Mouse (Mus musculus) adrenal gland, postnatal 25 days (tissue): Measurements from ENCODE around the gene Tctex1d1. TPM values are rescaled to one million over a fixed set of nuclear protein-coding genes. Genes with fewer than 3 reads are reported as not detected.

Source experiments
- DNase-seq: peaks from one replicate; pipeline ENCODE4 v3.0.0; 2021; ENCODE audit warnings: mixed read lengths
- long read RNA-seq: library from polyadenylated mRNA; stranded (forward); transcript quantifications from one replicate; pipeline ENCODE4 v2.0.0, GENCODE M21; 2021
- total RNA-seq: library from RNA; stranded (reverse); gene quantifications from 2 replicates; pipeline ENCODE4 v1.2.3, GENCODE M21; 2021

Gene Tctex1d1
- not detected in 2 replicates for total RNA-seq
- long read RNA-seq, result 0 reads

DNA sequence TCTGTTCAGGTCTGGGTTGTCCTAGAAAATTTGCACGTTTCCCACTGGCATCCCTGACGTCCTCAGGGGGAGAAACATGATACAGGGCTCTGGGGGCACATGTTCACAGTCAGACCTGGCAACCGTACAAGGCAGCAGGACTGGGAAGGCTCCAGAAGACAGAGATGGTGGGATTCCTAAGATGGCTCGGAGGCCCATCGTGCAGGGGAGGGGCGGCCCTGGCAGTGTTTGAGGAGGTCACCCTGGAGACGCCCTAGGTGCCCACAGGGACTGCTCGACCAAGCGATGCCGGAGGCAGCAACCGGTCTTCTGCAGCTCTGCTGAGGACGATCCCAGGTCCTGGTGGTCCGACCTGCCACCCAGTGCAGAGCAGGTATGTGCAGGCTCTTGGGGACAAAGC is at the start of gene Tctex1d1:
Gene Tctex1d1, plus strand, starts transcription at position 167 of the 400 bp plus-strand sequence.
- DNase-seq, result no peak

GRCm38 (mm10) chr4:102929491-102929890 is 48.9 kb upstream of the Tctex1d1 start:
- no peak for DNase-seq

DNA sequence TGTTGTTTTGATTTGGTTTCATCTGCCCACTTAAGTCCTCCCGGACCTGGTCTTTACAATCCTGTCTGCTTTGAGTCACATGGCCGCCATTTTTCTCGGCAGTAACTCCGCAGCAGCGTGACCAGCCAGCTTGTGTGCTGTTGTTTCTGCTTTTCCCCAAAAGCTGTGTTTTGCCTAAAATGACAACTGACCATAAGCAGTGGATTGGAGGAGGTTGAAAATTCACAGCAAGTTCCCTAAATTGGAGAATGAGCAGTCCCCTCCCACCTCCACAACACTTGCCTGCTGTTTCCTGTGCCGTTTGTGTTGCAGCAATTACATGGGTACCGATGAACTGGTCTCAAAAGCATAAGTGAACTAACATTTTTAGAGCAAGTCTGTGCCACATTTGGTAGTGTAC is 47.7 kb upstream of the Tctex1d1 start:
- no peak for DNase-seq

DNA sequence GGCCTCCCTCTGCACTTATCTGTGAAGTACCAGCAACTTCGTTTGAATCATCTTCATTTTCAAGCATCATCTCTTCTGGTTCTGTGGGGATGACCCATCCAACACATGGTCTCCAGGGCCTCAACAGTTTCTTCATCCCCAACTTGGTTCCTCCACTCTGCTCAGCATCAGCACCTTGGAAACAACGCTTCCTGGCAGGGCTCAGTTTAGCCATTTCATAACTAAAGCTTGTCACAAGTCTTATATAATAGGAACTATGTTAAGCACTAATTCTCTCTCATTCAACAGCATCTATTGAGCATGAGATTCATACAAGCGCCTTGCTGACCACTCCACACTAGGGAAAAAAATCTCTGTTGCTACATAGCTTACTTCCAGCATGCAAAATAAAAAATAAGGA is 38.1 kb upstream of the Tctex1d1 start:
- no peak for DNase-seq

DNA sequence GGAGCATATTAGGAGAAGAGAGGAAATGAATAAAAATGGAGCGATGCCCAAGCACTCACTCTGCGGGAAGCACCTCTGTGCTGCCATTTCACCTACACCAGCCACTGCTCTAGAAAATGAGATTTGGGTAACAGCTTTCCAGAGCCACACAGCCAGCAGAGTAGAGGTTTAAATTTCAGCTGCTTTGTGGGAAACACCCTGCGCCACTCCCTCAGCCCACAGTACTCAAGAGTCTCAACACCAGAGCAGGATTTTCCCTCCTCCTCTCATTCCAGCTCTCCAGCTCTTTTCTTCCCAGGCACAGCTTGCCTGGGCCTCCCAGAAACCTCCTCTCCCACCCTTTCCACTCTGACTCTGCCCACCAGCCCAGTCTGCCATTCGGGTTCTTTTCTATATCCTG is 37.7 kb upstream of the Tctex1d1 start:
- no peak for DNase-seq

GRCm38 (mm10) chr4:102944325-102944724 is 34.1 kb upstream of the Tctex1d1 start:
- no peak for DNase-seq

GRCm38 (mm10) chr4:102952476-102952875 is 25.9 kb upstream of the Tctex1d1 start:
- DNase-seq, result no peak

DNA sequence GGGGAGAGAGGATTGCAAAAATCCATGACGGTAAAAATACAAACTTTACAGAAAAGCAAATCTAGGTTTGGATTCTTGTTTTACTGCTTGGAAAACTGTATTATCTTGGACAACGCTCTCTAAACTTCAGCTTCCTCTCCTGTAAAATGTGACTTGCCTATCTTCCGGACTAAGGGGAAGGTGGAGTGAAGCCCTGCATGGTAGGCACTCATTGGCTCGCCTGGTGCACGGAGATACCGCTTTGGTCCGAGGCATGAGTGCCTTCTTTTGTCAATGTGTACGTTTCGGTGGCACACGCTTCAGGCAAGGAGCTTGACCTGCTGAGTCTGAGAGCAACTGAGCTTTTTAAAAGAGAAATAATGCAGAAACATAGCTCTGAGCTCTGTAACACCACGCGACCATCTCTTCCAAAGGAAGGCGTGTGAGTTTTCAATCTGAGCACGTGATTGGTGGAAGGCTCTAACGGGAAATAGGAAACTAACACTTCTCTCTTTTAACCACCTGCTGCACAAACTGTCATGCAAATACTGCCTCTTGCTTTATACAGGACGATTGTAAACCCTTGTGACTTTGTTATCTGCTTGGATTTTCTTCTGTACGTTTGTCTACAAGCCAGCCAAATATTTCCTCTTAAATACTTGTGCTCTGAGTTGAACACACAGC is 23.0 kb upstream of the Tctex1d1 start:
- DNase-seq, result no peak

DNA sequence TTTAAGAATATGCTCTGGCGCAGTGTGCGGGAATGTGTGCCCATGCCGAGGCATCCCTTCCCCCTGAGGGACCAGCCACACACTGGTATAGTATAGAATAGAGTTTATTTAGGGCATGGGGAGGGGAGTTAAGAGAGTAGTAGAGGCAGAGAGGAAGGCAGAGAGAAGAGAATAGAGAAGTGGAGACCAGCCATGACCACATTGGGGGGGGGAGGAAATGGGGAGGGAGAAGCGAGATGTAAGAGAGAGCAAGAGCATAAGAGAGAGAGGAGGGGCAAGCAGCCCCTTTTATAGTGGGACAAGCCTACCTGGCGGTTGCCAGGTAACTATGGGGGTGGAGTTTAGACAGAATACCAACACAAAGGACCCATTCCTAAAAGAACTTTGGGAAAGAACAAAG is 19.0 kb upstream of the Tctex1d1 start:
- DNase-seq, result no peak

- no peak for DNase-seq
These were observed 14.2 kb upstream of the Tctex1d1 start for GRCm38 (mm10) chr4:102964174-102964573.

GRCm38 (mm10) chr4:102967811-102968210 is 10.6 kb upstream of the Tctex1d1 start:
- no peak for DNase-seq

GRCm38 (mm10) chr4:102969599-102969998 is 8.8 kb upstream of the Tctex1d1 start:
- DNase-seq, result no peak

DNA sequence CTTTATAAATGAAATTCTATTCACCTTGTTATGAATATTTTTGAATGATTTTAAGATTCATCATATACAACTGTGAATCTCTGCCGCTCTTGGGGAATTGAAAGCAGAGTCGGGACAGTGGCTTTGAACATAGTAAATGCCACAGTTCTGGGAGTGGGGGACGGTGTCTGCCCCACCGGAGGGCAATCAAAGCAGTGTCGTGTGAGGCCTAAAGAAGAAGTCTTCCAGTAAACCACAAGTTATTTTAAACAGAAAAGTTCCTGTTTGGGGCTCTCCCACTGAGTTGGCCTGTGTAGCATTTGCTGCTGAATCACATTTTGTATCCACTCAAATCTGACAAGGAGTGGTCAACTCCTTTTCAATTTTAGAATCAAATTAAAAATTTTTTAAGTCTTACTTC is 7.2 kb upstream of the Tctex1d1 start:
- DNase-seq, result no peak

DNA sequence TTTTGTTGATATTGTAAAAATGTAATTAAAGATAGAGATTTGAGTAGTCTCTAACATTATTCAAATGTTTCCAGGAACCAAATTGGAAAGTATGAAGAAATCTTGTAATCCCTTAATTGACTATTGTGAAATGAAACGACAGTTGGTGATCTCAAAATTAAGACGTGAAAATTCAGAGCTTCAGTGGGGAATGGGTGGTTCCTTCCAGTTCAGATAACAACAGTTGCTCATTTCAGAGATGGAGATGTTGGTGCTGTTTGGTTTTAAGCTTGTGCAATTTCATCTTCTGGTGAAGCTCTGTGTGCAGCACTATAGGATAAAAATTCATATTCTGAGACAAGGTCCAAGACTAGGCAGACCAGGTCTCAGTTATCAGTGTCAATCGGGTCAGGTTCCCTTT is 6.3 kb upstream of the Tctex1d1 start:
- DNase-seq, result no peak

DNA sequence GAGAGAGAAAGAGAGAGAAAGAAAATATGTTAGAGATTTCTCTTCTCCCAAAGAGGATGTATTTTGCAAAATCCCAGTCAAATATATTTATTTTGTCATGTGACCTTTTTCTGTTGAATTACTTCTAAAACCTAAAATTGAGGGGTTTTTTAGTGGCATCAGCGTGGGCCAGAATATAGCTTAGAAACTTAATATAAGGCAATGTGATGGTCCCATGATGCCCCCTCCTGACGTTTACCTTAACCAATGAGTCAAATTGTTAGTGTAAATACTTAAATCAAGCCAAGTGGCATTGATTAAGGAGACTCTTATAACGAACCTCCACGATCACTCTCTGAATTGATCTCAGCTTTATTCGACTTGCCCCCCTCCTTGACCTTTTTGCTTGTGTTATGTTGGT is 4.2 kb upstream of the Tctex1d1 start:
- no peak for DNase-seq

DNA sequence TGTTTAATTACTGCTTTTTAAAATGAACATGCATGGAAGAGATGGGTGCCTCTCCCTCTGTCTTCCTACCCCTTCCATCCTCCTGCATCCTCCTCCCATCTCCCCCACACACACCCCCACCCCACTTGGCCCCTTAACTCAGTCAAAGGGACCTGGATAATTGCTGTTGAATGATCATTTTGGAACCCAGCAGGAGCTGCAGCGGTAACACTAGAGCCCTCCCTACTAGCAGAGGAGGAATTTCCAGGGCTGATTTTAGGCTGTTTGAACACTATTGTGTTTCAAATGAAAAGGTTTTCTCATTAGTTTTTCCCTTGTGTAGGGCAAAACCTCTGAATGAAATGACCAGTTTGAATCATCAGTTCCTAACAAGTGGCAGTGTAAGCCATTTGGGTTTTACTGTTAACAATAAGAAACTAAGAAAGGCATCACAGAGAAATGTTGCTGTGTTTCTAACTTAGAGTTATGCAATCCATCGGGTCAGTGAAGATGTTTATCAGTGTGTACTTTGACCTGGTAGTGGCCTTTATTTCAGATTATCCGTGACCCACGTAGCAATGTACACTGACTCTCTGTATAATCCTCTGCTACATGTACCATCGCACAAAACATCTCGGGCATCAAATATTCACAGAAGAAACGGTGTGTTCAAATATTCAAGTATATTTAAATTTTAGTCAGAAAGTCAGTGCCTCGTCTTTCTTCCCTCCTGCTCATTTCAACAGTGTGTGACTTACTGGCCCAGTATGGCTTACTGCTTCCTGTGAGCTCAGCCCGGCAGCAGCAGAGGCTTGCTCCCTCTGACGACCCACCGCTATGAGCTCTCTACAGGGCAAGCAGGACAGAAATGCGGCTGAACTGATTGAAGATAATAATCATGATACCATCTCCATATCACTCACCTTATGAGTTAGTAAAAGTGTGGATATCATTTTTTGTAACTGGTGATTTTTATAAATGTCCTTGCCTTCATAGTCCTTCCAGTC is 1.8 kb upstream of the Tctex1d1 start:
- no peak for DNase-seq

GRCm38 (mm10) chr4:102977778-102978321 is 556 bp upstream of the Tctex1d1 start:
- no peak for DNase-seq

DNA sequence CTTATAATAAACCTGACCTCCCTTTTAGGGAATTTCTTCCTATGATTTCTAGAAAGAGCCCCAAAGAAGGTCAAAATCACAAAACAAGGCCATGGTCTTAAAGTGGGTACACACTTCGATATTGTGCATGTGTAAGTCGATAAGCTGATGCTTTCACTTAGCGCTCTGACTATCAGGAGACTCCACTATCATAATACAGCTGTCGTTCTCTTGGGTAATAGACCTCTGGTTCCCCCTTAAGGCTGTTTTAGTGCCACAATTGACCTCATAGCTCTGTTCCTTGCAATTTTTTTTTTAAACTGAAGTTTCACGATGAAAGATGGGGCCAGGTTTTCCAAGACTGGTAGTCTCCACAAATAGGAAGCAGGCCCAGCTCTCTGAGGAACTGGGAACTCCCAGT is 979 bp downstream of the Tctex1d1 start:
- DNase-seq, result no peak

DNA sequence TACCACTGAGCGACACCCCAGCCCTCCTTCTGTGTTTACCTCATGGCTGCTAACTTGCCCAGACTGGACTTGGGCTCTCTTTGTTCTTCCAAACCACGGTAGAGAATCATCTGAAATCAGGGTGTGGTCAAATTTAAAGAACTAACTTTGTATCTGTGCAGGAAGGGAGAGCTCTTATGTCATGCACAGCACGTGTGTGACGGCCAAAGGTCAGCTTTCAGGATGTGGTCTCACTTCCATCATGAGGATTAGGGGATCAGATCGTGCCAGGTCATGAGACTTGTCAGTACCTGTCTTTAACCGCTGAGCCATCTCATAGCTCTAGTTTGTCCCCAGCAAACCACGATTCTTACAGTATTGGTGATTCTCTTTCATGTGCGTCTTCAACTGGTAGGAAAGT is 3.3 kb downstream of the Tctex1d1 start:
- DNase-seq, result no peak

DNA sequence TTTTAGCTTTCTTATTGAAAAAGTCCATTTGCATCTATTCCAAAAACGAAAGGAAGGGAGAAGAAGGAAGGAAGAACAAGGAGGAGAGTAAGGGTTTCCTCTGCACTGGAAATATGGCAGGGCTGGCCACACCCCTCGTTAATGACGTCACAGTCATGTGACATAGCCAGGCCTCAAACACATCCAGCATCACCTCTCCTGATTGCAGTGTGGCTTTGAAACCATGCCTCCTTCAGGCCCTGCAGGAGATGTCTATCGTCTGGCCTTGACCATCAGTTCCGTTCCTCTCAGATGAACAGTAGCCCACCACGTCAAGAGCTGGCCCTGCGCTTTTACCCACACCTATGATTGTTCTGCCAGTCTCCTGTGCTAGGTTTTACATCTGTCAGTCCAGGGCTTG is 7.8 kb downstream of the Tctex1d1 start:
- DNase-seq, result no peak

GRCm38 (mm10) chr4:102986917-102987316 is 8.5 kb downstream of the Tctex1d1 start:
- peak; percentile 13 for DNase-seq

DNA sequence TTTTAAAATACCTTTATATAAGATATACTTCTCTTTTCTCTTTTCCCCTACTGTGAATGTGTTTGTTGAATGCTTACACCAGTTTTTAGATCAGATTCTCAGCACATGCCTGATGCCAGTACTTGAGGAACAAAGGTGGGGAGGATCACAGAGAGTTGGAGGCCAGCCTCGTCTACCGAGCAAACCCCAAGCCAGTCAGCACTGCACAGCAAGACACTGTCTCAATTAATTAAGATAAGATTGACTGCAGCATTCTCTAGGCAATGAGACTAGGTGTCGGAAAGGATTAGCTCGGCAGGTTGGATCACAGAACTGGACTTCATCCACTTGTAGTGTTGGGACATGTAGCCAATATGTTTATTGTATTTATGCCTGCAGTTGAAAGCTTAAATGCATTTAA is 8.9 kb downstream of the Tctex1d1 start:
- DNase-seq, result no peak

GRCm38 (mm10) chr4:102987756-102988155 is 9.3 kb downstream of the Tctex1d1 start:
- DNase-seq, result no peak
